Mouse (Mus musculus): ENCODE results near the gene Aebp2. TPM values are rescaled to one million over a fixed set of nuclear protein-coding genes. Genes with fewer than 3 reads are reported as not detected.
"Not testable (repeated sequence)": the region's sequence is repeated elsewhere in the genome, so short reads cannot be mapped to it uniquely, and the experiment has no call there.

Aebp2 gene
- polyA plus RNA-seq, 1 experiment from 2014 or later = 12.4 TPM

DNA sequence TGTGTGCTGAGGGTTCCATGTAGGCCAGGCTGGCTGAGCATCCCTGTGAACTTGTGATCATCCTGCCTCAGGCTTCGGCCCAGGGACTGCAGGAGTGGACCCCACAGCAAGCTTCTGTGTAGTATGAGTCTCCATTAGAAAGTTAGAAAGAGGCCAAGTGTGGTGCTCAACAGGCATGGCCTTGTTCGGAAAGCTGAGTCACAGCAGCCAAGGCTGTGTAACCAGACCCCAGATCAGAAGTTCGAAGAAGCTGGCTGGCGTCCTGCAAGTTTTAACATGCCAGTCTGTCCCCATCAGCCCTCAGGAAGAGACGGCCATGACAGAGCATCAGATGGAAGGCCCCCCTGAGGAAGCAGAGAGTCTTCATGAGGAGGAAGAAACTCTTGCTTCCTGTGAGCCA is 31.1 kb upstream of the Aebp2 start:
- DNase-seq (ENCODE audit: low spot score) (no peak), ATAC-seq (ENCODE audit: insufficient number of reproducible peaks, low FRiP score, low TSS enrichment, low read depth) (no peak)

GRCm38 (mm10) chr6:140592713-140593112 is 29.8 kb upstream of the Aebp2 start:
- DNase-seq (ENCODE audit: low spot score) (no peak), ATAC-seq (ENCODE audit: insufficient number of reproducible peaks, low FRiP score, low TSS enrichment, low read depth) (no peak)
- Histone ChIP-seq H3K4me2 (ENCODE audit: low read depth, severe bottlenecking) (no peak overlapping the region), H3K27ac (replicated peaks; ENCODE audit: low read depth, low read length) (no peak overlapping the region), H3K4me1 (ENCODE audit: control insufficient read depth, insufficient read depth, low read length) (no peaks in the 10 kb centered on the region), H3K36me3 (ENCODE audit: control insufficient read depth, insufficient read depth, low read length) (peaks cover 16% of the 10 kb centered on the region; the same call in 1 of the 2 replicates), H3K9me3 (ENCODE audit: control insufficient read depth, low read length) (no peaks in the 10 kb centered on the region), H3K27me3 (ENCODE audit: control insufficient read depth, insufficient read depth, low read length) (no peaks in the 10 kb centered on the region), H3K9ac (ENCODE audit: low read length) (no peak overlapping the region), H3K4me3 (ENCODE audit: low read depth, low read length) (no peak overlapping the region)
- 90% methylated on average over 8 of the region's 8 CpGs for WGBS

More for the DNA sequence above, 31.1 kb upstream of the Aebp2 start:
- H3K4me2 ChIP-seq (ENCODE audit: low read depth, severe bottlenecking) = no peak overlapping the region
- H3K27me3 ChIP-seq (ENCODE audit: control insufficient read depth, insufficient read depth, low read length) = no peaks in the 10 kb centered on the region
- peaks cover 16% of the 10 kb centered on the region; the same call in 1 of the 2 replicates for H3K36me3 ChIP-seq (ENCODE audit: control insufficient read depth, insufficient read depth, low read length)
- no peaks in the 10 kb centered on the region for H3K9me3 ChIP-seq (ENCODE audit: control insufficient read depth, low read length)
- H3K4me3 ChIP-seq (ENCODE audit: low read depth, low read length) = no peak overlapping the region
- no peaks in the 10 kb centered on the region for H3K4me1 ChIP-seq (ENCODE audit: control insufficient read depth, insufficient read depth, low read length)
- no peak overlapping the region for H3K9ac ChIP-seq (ENCODE audit: low read length)
- 82% methylated on average over 5 of the region's 5 CpGs for WGBS
- no peak overlapping the region for H3K27ac ChIP-seq (replicated peaks; ENCODE audit: low read depth, low read length)

- ATAC-seq (ENCODE audit: insufficient number of reproducible peaks, low FRiP score, low TSS enrichment, low read depth) = no peak
- H3K4me2 ChIP-seq (ENCODE audit: low read depth, severe bottlenecking) = no peak overlapping the region
- WGBS = 86% methylated on average over 17 of the region's 17 CpGs
Observed at GRCm38 (mm10) chr6:140593420-140594170, 28.9 kb upstream of the Aebp2 start.

DNA sequence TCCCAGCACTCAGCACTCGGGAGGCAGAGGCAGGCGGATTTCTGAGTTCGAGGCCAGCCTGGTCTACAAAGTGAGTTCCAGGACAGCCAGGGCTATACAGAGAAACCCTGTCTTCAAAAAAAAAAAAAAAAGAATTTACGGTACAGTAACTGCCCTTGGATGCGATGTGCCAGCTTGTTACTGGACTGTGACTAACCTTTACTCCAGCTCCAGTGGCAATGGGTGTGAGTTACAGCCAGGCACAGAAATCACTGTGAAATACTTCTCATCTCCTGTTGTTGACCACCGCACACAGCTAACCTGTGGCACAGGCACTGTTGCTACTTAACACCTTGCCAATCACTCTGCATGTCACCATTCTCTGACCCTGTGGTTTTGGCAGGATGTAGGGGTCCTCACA is 26.9 kb upstream of the Aebp2 start:
- not testable (repeated sequence) for H3K4me2 ChIP-seq (ENCODE audit: low read depth, severe bottlenecking); H3K36me3 ChIP-seq (ENCODE audit: control insufficient read depth, insufficient read depth, low read length); H3K4me1 ChIP-seq (ENCODE audit: control insufficient read depth, insufficient read depth, low read length); H3K27ac ChIP-seq (replicated peaks; ENCODE audit: low read depth, low read length); H3K9ac ChIP-seq (ENCODE audit: low read length); H3K9me3 ChIP-seq (ENCODE audit: control insufficient read depth, low read length); H3K4me3 ChIP-seq (ENCODE audit: low read depth, low read length); ATAC-seq (ENCODE audit: insufficient number of reproducible peaks, low FRiP score, low TSS enrichment, low read depth); H3K27me3 ChIP-seq (ENCODE audit: control insufficient read depth, insufficient read depth, low read length); DNase-seq (ENCODE audit: low spot score)
- 92% methylated on average over 6 of the region's 6 CpGs for WGBS

More at GRCm38 (mm10) chr6:140593420-140594170, 28.9 kb upstream of the Aebp2 start:
- DNase-seq (ENCODE audit: low spot score) = no peak
- Histone ChIP-seq H3K27ac (replicated peaks; ENCODE audit: low read depth, low read length) (no peak overlapping the region), H3K27me3 (ENCODE audit: control insufficient read depth, insufficient read depth, low read length) (no peaks in the 10 kb centered on the region), H3K4me3 (ENCODE audit: low read depth, low read length) (no peak overlapping the region), H3K36me3 (ENCODE audit: control insufficient read depth, insufficient read depth, low read length) (peaks cover 10% of the 10 kb centered on the region; the same call in 1 of the 2 replicates), H3K9ac (ENCODE audit: low read length) (no peak overlapping the region), H3K4me1 (ENCODE audit: control insufficient read depth, insufficient read depth, low read length) (no peaks in the 10 kb centered on the region), H3K9me3 (ENCODE audit: control insufficient read depth, low read length) (no peaks in the 10 kb centered on the region)

- Histone ChIP-seq H3K36me3 (ENCODE audit: control insufficient read depth, insufficient read depth, low read length) (peaks cover 4% of the 10 kb centered on the region; the same call in 1 of the 2 replicates), H3K27me3 (ENCODE audit: control insufficient read depth, insufficient read depth, low read length) (no peaks in the 10 kb centered on the region), H3K9ac (ENCODE audit: low read length) (no peak overlapping the region), H3K4me1 (ENCODE audit: control insufficient read depth, insufficient read depth, low read length) (no peaks in the 10 kb centered on the region), H3K4me2 (ENCODE audit: low read depth, severe bottlenecking) (no peak overlapping the region), H3K9me3 (ENCODE audit: control insufficient read depth, low read length) (no peaks in the 10 kb centered on the region), H3K27ac (replicated peaks; ENCODE audit: low read depth, low read length) (no peak overlapping the region), H3K4me3 (ENCODE audit: low read depth, low read length) (no peak overlapping the region)
- ATAC-seq (ENCODE audit: insufficient number of reproducible peaks, low FRiP score, low TSS enrichment, low read depth) = no peak
- no peak for DNase-seq (ENCODE audit: low spot score)
- 93% methylated on average over 15 of the region's 15 CpGs for WGBS
Observed at GRCm38 (mm10) chr6:140597381-140598329, 24.8 kb upstream of the Aebp2 start.

DNA sequence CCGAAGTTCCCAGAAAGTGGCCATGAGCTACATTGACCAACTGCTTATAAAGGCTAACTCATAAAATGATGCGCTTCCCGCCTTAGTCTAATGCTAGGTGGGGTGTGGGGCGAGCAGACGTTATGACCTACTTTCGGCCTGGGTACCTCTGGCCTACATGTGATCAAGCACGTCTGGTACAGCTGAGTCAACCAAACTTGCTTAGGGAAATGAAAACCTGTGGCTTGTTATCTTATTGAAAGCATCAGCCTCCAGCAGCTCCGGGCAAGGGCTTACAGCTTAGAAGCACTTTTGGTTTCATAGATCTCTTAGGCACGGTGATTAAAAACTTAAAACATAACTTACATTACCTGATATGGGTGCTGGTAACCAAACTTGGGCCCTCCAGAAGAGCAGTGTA is 23.9 kb upstream of the Aebp2 start:
- Histone ChIP-seq H3K27me3 (ENCODE audit: control insufficient read depth, insufficient read depth, low read length) (no peaks in the 10 kb centered on the region), H3K4me2 (ENCODE audit: low read depth, severe bottlenecking) (no peak overlapping the region), H3K4me1 (ENCODE audit: control insufficient read depth, insufficient read depth, low read length) (0 out of 2 replicates have a peak, but pooled peaks cover 5% of the 10 kb centered on the region), H3K36me3 (ENCODE audit: control insufficient read depth, insufficient read depth, low read length) (peaks cover 4% of the 10 kb centered on the region; the same call in 1 of the 2 replicates), H3K9ac (ENCODE audit: low read length) (no peak overlapping the region), H3K4me3 (ENCODE audit: low read depth, low read length) (no peak overlapping the region), H3K9me3 (ENCODE audit: control insufficient read depth, low read length) (no peaks in the 10 kb centered on the region), H3K27ac (replicated peaks; ENCODE audit: low read depth, low read length) (no peak overlapping the region)
- ATAC-seq (ENCODE audit: insufficient number of reproducible peaks, low FRiP score, low TSS enrichment, low read depth) = no peak
- no peak for DNase-seq (ENCODE audit: low spot score)
- WGBS = 89% methylated on average over 9 of the region's 9 CpGs

- Histone ChIP-seq H3K4me3 (ENCODE audit: low read depth, low read length) (no peak overlapping the region), H3K9me3 (ENCODE audit: control insufficient read depth, low read length) (no peaks in the 10 kb centered on the region), H3K36me3 (ENCODE audit: control insufficient read depth, insufficient read depth, low read length) (peaks cover 2% of the 10 kb centered on the region; the same call in 1 of the 2 replicates), H3K27ac (replicated peaks; ENCODE audit: low read depth, low read length) (no peak overlapping the region), H3K9ac (ENCODE audit: low read length) (no peak overlapping the region), H3K4me1 (ENCODE audit: control insufficient read depth, insufficient read depth, low read length) (0 out of 2 replicates have a peak, but pooled peaks cover 5% of the 10 kb centered on the region), H3K4me2 (ENCODE audit: low read depth, severe bottlenecking) (no peak overlapping the region), H3K27me3 (ENCODE audit: control insufficient read depth, insufficient read depth, low read length) (no peaks in the 10 kb centered on the region)
- DNase-seq (ENCODE audit: low spot score) (no peak), ATAC-seq (ENCODE audit: insufficient number of reproducible peaks, low FRiP score, low TSS enrichment, low read depth) (no peak)
- 89% methylated on average over 5 of the region's 5 CpGs for WGBS
Observed at GRCm38 (mm10) chr6:140599337-140599736, 23.1 kb upstream of the Aebp2 start.

GRCm38 (mm10) chr6:140600671-140601070 is 21.8 kb upstream of the Aebp2 start:
- not testable (repeated sequence) for ATAC-seq (ENCODE audit: insufficient number of reproducible peaks, low FRiP score, low TSS enrichment, low read depth); H3K4me1 ChIP-seq (ENCODE audit: control insufficient read depth, insufficient read depth, low read length); H3K4me2 ChIP-seq (ENCODE audit: low read depth, severe bottlenecking); H3K36me3 ChIP-seq (ENCODE audit: control insufficient read depth, insufficient read depth, low read length); H3K9ac ChIP-seq (ENCODE audit: low read length); H3K27ac ChIP-seq (replicated peaks; ENCODE audit: low read depth, low read length); H3K9me3 ChIP-seq (ENCODE audit: control insufficient read depth, low read length); H3K4me3 ChIP-seq (ENCODE audit: low read depth, low read length); H3K27me3 ChIP-seq (ENCODE audit: control insufficient read depth, insufficient read depth, low read length); DNase-seq (ENCODE audit: low spot score)
- WGBS = 92% methylated on average over 8 of the region's 8 CpGs

Measured in limb, embryonic 11.5 days (tissue).